Mouse (Mus musculus): ENCODE data around the gene Crybg2. TPM values are rescaled to one million over a fixed set of nuclear protein-coding genes. Genes with fewer than 3 reads are reported as not detected.

Crybg2 gene
- total RNA-seq, 2 experiments from 2014 or later = 0.08 TPM; not detected in 1

DNA sequence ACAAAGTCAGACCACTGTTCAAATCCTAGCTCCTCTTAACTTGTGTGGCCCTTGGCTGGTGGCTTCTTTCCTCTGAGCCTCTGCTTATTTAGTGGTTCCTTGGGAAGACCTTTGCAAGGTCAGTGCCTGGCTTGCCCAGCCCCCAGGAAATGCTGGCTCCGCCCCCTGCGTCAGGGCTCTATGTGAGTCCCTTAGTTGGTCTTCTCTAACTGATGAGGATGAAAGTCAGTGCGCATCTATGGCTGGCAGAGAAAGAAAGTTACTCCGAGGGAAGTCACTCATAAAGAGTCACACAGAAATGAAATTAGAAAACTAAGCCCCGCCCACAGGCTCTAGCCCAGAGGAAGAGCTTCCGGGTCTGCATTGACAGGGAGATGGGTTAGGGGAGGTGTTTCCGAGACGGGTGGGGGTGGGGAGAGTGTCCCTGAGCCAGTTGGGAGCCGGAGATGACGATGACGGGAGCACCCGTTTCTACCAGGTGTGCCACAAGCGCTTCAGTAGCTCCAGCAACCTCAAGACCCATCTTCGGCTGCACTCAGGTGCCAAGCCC, 2.4 kb upstream of the Crybg2 start:
- no peak for DNase-seq

DNA sequence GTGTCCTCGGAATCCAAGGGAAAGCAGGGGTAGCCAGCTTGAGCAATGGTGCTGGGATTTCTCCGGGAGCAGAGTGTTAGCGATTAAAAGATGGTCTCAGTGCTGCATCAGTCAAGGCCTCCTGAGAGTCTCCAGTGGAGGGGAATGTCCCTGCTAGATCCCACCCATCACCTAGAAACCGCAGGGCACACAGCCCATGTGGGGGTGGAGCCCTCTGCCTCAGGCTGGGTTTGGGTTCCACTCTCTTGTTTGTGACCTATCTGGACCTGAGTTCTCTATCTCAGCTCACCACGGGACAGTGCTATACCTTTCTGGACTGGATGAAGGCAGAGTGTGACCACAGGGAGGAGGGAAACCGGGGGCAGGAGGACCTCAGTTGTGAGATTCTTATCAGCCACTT, 1.7 kb upstream of the Crybg2 start:
- DNase-seq = no peak

DNA sequence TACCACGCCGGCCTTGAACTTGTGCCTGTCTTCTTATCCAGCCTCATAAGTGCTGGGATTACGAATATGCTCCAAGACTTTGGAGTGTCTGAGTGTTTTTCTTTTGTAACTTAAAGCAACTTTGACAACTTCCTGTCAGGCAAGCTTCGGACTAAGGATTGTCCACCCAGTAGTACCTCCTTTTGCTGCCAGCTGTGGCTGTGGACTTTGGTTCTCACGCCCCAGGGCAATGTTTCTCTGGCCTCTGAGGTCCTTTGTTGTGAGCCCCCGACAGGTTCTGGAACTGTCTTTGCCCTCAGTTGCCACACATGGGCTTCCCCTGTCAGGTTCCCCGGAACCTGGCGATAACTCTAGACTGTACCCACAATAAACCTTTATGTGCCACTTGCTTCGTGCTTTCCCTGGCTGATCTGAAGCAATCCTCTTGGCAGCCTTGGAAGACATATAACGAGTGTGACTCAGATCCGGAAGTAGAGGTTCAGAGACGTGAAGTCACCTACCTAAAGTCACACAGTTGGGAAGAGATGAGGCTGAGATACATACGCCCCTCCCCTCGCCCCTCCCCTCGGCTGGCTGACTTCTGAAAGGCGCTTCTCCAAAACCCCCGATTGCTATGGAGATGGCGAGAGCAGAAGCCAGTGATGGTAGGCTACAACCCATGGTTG, 683 bp downstream of the Crybg2 start:
- DNase-seq = no peak

DNA sequence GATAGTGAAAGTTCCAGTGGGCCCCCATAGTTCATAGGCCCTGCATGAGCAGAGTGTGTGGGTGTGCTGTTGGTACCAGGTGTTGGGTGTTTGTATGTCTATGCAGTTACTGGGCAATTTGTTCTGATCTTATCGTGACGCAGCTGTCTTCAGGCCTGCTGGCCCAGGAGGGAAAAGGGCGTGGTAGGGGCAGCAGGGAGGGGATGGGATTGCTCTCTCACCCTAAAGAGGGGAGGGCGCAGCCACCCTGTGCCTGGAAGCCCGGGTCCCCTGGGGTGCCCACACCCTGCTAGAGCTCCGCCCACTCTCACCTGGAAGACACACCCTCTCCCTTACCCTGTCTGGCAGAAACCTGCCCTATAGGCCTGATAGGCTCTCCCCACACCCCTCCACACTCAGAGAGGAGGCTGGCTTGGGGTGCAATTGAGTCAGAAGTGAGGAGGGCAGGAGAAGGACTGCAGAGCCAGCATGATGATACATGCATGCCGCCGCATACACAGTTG, 1.4 kb downstream of the Crybg2 start:
- no peak for DNase-seq

DNA sequence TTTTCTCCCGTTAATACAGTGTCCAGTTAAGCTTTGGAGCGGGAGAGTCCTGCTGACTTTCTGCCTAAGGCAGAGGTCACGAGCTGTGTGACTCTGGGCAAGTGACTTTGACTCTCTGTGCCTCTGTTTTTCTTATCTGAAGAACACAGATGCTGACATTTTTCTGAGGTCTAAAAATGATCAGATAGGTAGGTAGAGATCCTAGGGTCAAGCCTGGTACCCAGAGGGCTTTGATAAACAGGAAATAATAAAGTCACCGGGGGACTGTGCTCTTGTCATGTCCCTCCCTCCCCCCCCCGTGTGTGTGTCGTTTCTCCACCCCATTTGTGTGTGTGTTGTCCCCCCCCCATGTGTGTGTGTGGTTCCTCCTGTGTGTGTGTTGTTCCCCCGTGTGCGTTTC, 1.9 kb downstream of the Crybg2 start:
- no peak for DNase-seq

DNA sequence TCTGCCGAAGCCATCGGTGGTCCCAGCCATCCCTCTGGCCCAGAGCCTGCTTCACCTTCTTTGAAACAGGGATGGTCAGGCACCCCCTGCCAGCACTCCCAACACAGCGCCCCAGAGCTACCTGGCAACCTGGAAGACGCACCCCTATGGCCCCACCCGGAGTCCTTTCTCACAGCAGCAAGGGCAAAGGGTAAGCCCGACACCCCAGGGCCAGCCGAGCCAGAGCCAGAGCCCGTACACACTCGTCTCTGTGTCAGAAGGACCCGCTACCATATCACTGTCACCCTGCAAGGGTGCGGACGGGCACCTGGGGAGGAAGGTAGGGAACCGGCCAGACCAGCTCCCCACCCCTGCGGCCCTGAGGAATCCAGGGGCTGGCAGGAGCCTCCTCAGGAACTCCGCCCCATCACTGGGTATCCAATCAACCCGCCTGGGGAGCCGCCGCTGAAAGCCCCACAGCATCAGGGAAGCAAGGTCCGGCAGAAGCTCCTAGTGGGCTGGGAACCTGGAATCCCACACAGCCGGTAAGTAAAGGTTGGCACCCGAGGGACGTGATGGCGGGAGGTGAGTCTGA, 4.9 kb downstream of the Crybg2 start:
- no peak for DNase-seq

DNA sequence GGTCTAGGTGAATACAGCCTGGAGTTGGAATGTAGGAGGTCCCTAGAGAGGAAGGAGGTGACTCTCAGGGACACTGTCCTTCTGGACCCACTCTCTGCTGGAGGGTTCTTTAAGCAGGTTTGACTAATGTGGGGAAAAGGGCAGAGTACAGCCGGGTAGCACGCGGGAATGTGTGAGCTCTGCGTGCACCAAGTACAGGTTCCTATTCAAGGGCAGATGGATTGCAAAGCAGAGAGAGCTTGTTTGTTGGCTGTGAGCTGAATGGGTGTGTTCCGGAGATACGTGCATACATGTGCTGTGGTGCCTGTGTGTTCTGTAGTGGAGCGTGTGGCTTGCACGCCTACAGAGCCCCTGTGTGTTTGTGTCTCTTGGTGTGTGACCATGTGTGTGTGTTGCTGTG, 6.8 kb downstream of the Crybg2 start:
- no peak for DNase-seq

DNA sequence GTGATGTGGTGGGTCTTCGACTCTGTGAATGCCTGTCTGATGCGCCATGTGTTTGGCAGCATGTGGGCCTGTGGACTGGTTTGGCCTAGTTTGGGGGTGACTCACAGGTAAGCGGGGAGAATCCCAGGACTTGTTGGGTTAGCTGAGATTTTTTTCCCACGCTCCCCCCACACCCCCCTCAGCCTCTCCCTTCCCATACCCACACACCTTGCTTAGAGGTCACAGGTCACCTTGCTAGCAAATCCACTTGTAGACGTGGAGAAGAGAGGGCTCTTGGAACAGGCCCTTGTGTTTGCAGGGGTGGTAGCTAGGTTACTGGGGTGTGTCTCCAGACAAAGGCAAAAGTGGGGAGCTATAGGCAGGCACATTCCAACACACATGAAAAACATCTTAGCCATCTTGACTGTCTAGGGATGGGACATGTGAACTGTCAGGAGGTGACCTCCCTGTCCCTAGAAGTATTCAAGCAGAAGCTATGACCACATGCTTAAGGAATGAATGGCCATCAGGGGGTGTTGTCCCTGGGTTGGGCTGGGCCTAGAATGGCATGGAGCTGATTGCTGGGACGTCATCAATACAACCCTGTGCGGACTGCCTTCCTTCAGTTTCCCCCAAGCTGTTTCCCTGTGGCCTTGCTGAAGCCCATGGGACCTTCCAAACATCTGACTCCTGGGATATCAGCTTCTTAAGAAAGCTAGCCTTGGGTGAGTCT, 7.4 kb downstream of the Crybg2 start:
- no peak for DNase-seq

DNA sequence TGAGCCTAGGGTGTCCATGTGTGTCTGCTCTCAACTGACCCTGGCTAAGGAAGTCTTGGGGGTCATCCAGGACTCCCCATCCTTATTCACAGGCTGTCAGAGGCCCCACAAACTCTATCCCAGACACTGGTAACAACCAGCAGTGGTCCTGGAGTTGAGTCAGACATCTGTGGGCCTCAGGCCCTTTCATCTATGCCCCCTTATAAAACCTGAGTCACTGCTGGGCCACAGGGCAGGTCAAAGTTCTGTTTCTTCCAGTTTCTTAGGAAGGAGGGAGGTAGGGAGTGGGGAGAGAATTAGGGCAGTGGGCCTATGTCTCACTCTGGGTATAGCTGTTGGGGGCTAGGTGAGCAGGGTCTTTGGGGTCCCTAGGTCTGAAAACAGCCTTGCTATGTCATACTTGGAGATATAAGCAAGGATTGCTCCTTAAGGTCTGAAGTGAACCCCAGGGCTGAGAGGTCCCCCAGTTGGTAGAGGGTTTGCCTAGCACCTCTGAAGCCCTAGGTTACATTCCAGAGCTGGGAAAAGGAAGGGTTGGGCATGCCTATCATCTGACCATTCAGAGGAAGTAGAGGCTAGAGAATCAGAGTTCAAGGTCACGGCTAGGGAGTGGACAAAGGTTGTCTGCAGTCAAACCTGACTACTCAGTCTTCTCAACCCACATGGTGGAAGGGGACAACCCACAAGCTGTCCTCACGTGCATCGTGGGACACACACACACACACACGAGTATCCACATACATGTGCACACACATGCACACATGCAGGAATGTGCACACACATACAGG, 8.4 kb downstream of the Crybg2 start:
- DNase-seq = no peak

DNA sequence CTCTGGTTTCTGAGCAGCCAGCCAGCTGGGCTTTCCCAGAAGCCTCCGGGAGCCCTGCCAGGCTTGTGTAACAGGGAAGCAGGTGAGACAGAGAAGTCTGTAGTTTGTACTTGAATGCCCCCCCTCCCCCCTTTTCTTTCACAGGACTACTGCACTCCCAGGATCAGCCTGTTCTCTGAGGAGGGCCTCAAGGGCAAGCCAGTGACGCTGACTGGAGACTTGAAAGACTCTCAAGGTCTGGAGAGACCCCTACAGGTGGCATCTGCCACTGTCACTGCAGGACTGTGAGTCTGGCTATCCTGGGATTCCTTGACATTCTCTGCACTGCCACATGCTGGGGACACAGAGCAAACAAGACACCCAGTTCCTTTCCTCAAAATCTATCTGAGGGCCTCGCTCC, 18.1 kb downstream of the Crybg2 start:
- DNase-seq = peak; percentile 20 to 30

DNA sequence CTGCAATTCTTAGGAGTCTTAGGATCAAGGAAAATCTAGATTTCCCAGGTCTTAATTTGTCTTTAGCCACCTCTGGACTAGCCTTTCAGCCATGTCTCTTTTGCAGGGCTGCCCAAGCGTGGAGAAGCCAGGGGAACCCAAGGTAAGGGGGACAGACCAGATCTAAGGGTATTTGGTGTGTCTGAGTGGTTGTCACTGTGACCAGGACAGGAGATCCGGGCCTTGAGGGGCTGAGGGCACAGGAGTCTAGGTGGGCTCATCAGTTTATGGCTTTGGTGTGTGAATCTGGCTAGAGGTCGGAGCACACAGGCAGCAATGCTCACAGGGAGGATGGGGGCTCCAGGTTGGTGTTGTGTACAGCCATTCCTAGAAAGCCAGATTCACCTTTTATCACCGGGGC, 20.1 kb downstream of the Crybg2 start:
- DNase-seq = no peak

DNA sequence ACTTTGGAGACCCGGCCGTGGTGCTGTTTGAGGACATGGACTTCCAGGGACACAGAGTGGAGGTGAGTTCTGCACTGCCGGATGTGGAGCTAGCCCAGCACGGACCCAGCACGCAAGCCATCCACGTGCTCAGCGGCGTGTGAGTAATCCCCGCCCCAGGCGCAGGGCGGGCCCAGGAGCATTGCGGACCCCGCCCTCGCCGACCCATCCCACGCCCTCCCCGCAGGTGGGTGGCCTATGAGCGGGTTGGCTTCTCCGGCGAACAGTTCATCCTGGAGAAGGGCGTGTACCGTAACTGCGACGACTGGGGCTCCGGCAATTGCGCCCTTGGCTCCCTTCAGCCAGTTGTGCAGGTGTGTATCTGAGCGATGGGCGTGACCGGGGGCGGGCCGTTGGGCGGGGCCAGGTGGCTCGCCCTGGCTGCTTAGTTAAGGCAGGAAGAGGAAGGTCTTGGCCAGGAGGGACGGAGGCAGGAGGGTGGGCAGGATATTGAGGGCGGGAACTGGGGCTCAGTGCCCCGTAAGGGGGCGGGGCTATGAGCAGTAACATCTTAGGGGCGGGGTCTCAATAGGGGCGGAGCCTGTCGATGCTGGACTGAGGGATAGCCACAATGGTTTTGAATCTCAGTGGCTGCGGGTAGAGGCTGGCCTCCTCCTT, 21.2 kb downstream of the Crybg2 start:
- peak; percentile 39 to 43 for DNase-seq

DNA sequence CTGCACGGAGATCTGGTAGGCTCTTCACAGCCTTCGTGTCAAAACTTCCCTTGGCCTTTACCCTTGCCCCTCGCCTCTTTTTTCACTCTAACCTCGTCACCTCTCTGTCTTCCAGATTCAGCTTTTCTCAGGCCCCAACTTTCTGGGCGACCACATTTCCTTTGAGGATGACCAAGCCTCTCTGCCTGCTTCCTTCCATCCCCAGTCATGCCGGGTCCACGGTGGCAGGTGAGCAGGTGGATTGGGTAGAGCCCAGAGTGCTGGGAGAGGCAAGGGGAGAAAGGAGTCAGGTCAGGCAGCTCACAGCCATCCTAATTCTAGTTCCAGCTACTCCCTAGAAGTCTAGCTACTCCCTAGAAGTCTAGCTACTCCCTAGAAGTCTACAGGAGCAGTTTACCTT, 21.8 kb downstream of the Crybg2 start:
- no peak for DNase-seq

DNA sequence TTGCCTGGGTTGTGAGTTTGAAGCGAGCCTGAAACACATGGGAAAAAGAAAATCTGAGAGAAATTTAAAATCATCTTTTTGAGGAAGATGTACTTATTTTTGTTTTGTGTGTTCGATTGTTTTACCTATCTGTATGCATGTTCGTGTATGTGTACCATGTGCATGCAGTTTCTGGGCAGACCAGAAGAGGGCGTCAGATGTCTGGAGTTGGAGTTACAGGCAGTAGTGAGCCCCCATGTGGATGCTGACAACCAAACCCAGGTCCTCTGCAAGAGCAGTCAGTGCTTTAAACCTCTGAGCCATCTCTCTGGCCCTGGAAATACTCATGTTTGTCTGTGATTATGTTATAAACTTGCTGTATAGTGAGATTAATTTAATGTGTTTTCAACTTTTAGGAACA, 24.4 kb downstream of the Crybg2 start:
- DNase-seq = no peak

DNA sequence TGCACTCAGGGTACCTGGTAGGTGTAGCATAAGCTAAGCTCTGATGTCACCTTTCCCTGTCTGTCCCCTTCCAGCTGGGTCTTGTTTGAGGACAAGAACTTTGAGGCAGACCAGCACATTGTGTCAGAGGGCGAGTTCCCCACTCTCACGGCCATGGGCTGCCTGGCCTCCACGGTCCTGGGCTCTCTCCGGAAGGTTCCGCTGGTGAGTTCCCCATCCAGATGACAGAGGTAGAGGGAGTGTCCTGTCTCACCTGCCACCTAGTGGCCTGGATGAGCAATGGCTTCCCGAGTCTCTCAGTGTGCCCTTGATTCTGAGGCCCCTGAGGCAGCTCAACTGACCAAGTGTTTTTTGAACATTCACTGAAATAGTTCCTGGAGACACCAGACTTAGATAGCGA, 26.8 kb downstream of the Crybg2 start:
- DNase-seq = peak in 1 of 2 experiments; percentile 14

DNA sequence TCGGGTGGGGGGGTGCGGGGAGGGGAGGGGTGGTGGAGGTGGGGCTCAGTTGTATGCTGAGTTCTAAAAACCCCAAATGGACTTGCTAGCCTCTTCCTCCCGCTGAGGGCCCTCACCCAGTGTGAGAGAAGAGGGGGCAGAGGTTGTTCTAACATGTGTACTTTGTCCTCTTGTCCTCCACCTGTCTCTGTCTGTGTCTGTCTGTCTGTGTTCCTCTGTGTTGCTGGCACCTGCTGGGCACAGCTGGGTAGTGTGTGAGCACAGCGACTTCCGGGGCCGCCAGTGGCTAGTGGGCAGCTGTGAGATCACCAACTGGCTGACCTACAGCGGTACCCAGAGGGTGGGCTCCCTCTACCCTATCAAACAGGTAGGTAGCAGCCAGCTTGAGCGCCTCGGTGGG, 28.4 kb downstream of the Crybg2 start:
- no peak for DNase-seq

DNA sequence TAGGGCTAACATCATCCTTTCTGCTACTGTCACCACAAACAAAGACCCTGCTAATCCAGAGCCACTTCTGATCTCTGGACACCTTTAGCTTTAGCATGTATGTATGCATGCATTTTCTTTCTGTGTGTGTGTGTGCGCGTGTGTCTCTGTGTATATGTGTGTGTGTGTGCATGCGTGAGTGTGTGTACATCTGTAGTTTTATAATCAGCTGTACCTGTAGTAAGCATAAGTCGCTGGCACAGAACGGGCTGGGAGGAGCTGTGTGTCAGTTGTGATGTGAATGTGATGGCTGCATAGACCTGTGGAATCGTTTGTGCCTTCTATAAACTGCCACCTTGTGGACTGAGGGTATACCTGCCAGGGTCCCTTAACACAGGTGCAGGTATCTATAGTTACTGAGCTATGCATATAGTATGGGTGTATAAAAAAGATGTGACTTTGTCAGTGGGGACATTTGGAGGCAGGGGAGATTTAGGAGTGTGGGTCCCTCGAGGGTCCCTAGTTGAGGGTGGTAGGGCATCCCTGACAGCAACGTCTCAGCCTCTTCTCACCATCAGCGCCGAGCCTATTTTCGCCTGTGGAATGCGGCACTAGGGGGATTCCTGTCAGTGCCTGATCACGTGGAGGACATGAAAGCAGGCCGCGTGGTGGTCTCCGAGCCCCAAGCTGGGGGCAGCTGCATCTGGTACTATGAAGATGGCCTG, 30.1 kb downstream of the Crybg2 start:
- DNase-seq = no peak

DNA sequence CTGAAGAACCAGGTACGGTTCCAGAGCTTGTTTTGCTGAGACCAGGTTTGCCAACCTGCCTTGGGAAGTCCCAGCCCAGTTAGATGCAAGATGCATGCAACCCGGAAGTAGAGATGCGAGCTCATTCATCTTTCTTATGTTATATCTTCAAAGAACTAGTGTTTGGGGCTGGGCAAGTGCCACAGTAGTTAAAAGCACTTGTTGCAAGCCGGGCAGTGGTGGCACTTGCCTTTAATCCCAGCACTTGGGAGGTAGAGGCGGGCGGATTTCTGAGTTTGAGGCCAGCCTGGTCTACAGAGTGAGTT, 30.6 kb downstream of the Crybg2 start:
- DNase-seq = no peak

DNA sequence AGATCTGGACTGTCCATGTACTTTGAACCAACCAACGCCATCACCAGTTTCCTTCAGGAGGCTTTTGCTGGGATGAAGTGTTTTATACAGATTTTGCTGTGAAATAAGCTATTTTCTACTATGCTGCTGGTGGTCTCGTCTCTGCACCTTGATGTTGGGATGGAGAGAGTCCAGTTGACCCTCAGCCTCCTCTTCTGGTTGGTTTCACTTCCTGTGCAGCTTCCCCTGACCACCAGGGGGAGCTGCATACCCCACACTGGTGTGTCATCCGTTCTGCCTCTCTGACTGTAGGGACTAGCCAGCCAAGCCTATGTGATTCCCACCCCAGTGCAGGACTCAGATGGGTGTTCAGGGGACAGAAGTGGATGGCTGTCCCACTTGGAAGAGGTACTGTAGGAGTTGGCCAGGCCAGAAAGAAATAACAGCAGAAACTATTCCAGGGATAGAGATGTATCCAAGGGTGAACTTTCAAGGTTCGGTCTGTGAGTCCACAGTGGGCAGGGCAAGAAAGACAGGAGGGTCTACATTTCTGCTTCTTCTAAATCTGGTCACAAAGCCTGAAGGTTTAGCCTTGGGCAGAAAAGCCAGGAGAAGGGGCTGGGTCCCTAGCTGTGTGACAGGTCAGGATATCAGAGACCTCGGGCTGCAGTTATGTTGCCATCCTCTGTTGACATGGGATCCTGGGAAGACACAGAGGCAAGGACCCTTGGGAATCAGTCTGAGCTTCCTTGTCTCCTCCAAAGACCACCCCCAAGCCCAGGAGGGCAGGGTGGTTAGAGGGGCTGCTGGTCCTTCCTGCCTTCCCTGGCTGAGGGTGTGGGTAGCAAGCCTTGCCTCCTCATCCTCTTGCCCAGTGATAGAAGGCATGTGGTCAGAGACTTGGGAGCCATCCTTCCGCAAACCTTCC, 32.0 kb downstream of the Crybg2 start:
- peak; percentile 48 to 64 for DNase-seq

DNA sequence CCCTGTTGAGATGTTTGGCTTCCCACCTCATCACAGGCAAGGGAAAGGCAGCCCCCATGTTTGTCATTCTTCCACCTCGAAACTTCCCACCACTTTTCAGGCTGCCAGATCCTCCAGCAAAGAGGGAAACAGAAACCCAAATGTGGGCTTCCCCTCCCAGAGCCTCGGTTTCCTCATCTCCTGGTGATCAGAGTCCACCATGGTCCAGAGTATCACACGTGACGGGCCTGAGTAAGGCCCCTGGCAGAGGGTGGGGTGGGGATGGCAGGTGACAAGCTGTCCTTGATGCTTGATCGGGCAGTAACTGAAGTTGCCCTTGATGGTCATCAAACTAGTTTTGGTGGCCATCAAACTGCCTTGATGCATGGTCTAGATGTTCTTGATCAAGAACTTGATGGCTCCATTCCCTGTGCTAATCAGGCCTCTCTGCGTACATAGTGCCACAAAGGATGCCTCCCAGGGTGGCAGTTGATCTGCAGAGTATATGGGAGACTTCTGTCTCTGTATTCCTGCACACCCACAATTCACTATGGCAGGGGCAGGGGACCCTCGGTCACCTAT, 33.5 kb downstream of the Crybg2 start:
- no peak for DNase-seq
